Mouse (Mus musculus) lung, embryonic 16.5 days (tissue): ENCODE data around the gene Synj2bp. TPM values are rescaled to one million over a fixed set of nuclear protein-coding genes. Genes with fewer than 3 reads are reported as not detected.
"Not testable (repeated sequence)": the region's sequence is repeated elsewhere in the genome, so short reads cannot be mapped to it uniquely, and the experiment has no call there.

Experiments
- ATAC-seq: fragments of 200-750 bp; cut with Nextera tagmentation; 2 replicates; pipeline ENCODE4 v1.8.0; 2017; ENCODE audit warnings: low read depth, mild to moderate bottlenecking, moderate library complexity
- H3K27ac ChIP-seq: fragments of 300-500 bp; sonication (generic); 2 replicates; pipeline ENCODE4 v1.5.1; 2014; ENCODE audit warnings: mild to moderate bottlenecking, control low read depth, low read length
- H3K27me3 ChIP-seq: fragments of 300-500 bp; sonication (generic); 2 replicates; pipeline ENCODE4 v1.6.1; 2014; ENCODE audit warnings: low read depth, low read length, mixed read lengths; ENCODE audit not compliant: control insufficient read depth, insufficient read depth
- H3K36me3 ChIP-seq: fragments of 300-500 bp; sonication (generic); 2 replicates; pipeline ENCODE4 v1.6.1; 2014; ENCODE audit warnings: low read length; ENCODE audit not compliant: control insufficient read depth, insufficient read depth
- H3K4me1 ChIP-seq: fragments of 300-500 bp; sonication (generic); replicated peaks from 2 replicates; pipeline ENCODE4 v1.6.1; 2014; ENCODE audit warnings: low read length, mixed read lengths; ENCODE audit not compliant: control insufficient read depth, insufficient read depth
- H3K4me2 ChIP-seq: fragments of 300-500 bp; sonication (generic); 2 replicates; pipeline ENCODE4 v1.6.1; 2014; ENCODE audit warnings: low read depth, low read length, control low read depth
- H3K4me3 ChIP-seq: fragments of 300-500 bp; sonication (generic); 2 replicates; pipeline ENCODE4 v1.5.1; 2014; ENCODE audit warnings: mild to moderate bottlenecking, low read length, control low read depth
- H3K9ac ChIP-seq: fragments of 300-500 bp; sonication (generic); 2 replicates; pipeline ENCODE4 v1.6.1; 2014; ENCODE audit warnings: low read length, control low read depth
- H3K9me3 ChIP-seq: fragments of 300-500 bp; sonication (generic); 2 replicates; pipeline ENCODE4 v1.6.1; 2016; ENCODE audit warnings: low read length; ENCODE audit not compliant: control insufficient read depth
- WGBS: fragments of 180-500 bp; shearing (Covaris S2); extraction: QIAGEN DNeasy Blood & Tissue Kit; methylation state at CpG from one replicate; pipeline ENCODE4 v1.1.7; 2014; 5-methylcytosine and 5-hydroxymethylcytosine counted together
- polyA plus RNA-seq: library from polyadenylated mRNA; unstranded; fragments of >200 nt; fragmentation: Nextera tagmentation; extraction: Ambion mirVana; gene quantifications from 2 replicates; pipeline ENCODE4 v1.2.1, GENCODE M21; 2015

The Synj2bp gene
- polyA plus RNA-seq: 34.6 and 41.6 TPM in 2 replicates

GRCm38 (mm10) chr12:81532316-81533028 is at the start of gene Synj2bp, which contains the start of gene Gm20498:
TSS of gene Synj2bp (minus strand) at chr12:81532911.
TSS of gene Gm20498 (minus strand) at chr12:81532905.
- Histone ChIP-seq H3K4me1 (no peaks in the 10 kb centered on the region; the same call in 1 of the 2 replicates), H3K4me2 (peak within 1 kb of the TSS; percentile 66), H3K9ac (peak within 1 kb of the TSS; percentile 90), H3K36me3 (no peaks in the 10 kb centered on the region), H3K9me3 (no peaks in the 10 kb centered on the region), H3K4me3 (peak within 1 kb of the TSS; percentile 93), H3K27ac (peak within 1 kb of the TSS; percentile 66), H3K27me3 (no peaks in the 10 kb centered on the region)
- ATAC-seq: peak; percentile 97
- WGBS: under 1% methylated on average over 45 of the region's 46 CpGs

DNA sequence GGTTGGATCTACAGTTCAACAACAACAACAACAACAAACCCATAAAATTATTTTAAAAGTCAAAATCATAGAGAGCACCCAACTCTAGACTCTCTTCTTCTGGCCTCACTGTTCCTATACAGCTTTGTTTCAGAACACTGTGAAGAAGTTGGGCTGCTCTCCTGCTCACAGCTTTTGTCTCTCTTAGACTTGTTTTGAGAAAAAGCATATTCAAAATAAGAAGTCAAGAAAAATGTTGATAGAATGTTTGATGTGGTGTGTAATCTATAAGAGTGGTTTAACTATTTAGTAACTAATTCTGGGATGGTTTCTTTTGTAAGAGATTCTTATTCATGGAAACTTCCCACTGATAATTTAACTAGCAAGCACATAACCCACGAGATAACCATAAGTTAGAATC is 35.7 kb upstream of the Synj2bp start, which contains the start of gene Adam21:
Gene Adam21, minus strand, starts transcription at position 101 of the 400 bp plus-strand sequence.
- WGBS: 89% methylated on average over 1 of the region's 1 CpGs
- no peaks in the 10 kb centered on the region for H3K4me1 ChIP-seq

GRCm38 (mm10) chr12:81567931-81568330 is 35.2 kb upstream of the Synj2bp start:
- H3K27me3 ChIP-seq: no peaks in the 10 kb centered on the region
- H3K27ac ChIP-seq: no peak overlapping the region
- no peak overlapping the region for H3K4me2 ChIP-seq
- no peaks in the 10 kb centered on the region for H3K9me3 ChIP-seq
- no peak overlapping the region for H3K4me3 ChIP-seq
- peaks cover 8% of the 10 kb centered on the region for H3K36me3 ChIP-seq
- no peaks in the 10 kb centered on the region for H3K4me1 ChIP-seq
- 82% methylated on average over 5 of the region's 5 CpGs for WGBS
- no peak for ATAC-seq
- no peak overlapping the region for H3K9ac ChIP-seq

More for the DNA sequence above, 35.7 kb upstream of the Synj2bp start, which contains the start of gene Adam21:
- ATAC-seq: no peak
- Histone ChIP-seq H3K9ac (no peak within 1 kb of the TSS), H3K36me3 (peaks cover 8% of the 10 kb centered on the region), H3K27ac (no peak within 1 kb of the TSS), H3K9me3 (no peaks in the 10 kb centered on the region), H3K4me2 (no peak within 1 kb of the TSS), H3K4me3 (no peak within 1 kb of the TSS), H3K27me3 (no peaks in the 10 kb centered on the region)

- no peaks in the 10 kb centered on the region for H3K36me3 ChIP-seq
- H3K4me3 ChIP-seq: no peak overlapping the region
- no peaks in the 10 kb centered on the region for H3K27me3 ChIP-seq
- H3K27ac ChIP-seq: no peak overlapping the region
- no peak overlapping the region for H3K4me2 ChIP-seq
- ATAC-seq: no peak
- no peaks in the 10 kb centered on the region for H3K9me3 ChIP-seq
- WGBS: 91% methylated on average over 3 of the region's 3 CpGs
- no peaks in the 10 kb centered on the region for H3K4me1 ChIP-seq
- H3K9ac ChIP-seq: no peak overlapping the region
Measured at GRCm38 (mm10) chr12:81564173-81564572, 31.5 kb upstream of the Synj2bp start.

DNA sequence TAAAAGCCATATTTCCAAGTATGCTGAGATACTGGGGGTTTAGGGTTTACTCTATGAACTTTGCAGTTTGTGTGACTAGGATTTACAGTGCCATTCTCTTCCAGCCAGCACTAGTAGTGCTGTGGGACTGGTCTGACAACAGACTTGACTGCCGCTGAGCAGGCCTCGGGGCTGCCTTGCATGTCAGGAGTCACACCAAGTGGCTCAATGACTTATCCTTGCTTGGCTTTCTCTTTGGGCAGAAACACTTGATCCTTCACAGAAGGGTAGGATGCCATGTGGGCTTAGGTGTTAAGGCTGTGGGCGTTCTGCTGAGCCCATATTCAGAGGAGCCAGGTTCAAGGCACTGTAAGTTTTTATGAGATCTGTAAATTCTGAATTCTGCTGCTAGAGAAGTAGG is 16.6 kb upstream of the Synj2bp start:
- H3K9ac ChIP-seq: no peak overlapping the region
- H3K36me3 ChIP-seq: no peaks in the 10 kb centered on the region
- no peaks in the 10 kb centered on the region for H3K27me3 ChIP-seq
- H3K4me3 ChIP-seq: no peak overlapping the region
- ATAC-seq: no peak
- no peak overlapping the region for H3K27ac ChIP-seq
- no peaks in the 10 kb centered on the region for H3K9me3 ChIP-seq
- WGBS: 85% methylated on average over 3 of the region's 3 CpGs
- H3K4me2 ChIP-seq: no peak overlapping the region
- H3K4me1 ChIP-seq: no peaks in the 10 kb centered on the region

GRCm38 (mm10) chr12:81547163-81547562 is 14.5 kb upstream of the Synj2bp start:
- Histone ChIP-seq H3K9me3 (no peaks in the 10 kb centered on the region), H3K4me1 (no peaks in the 10 kb centered on the region), H3K27me3 (no peaks in the 10 kb centered on the region), H3K4me3 (no peak overlapping the region), H3K27ac (no peak overlapping the region), H3K36me3 (no peaks in the 10 kb centered on the region), H3K4me2 (no peak overlapping the region), H3K9ac (no peak overlapping the region)
- ATAC-seq: no peak
- 57% methylated on average over 4 of the region's 4 CpGs for WGBS

DNA sequence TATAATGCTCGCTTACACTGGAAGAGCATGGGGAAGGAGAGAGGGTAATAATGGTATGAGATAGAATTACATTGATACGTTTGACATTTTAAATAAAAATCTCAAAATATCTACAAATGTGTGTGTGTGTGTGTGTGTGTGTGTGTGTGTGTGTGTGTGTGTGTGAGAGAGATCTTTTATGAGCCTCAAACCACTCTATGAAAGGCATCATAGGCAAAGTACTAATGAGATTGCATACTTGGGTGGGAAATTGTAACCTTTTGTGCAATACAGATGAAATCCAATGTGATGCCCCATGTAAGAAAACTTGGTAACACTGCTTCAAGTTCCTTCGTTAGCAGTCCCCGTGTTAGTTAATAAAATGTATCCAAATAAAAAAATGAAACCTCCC is 313 bp upstream of the Synj2bp start:
- ATAC-seq: no peak
- Histone ChIP-seq H3K27ac (no peak overlapping the region), H3K9ac (peak overlapping the region; percentile 90), H3K9me3 (no peaks in the 10 kb centered on the region), H3K4me1 (no peaks in the 10 kb centered on the region; the same call in 1 of the 2 replicates), H3K4me2 (peak overlapping the region; percentile 66), H3K36me3 (no peaks in the 10 kb centered on the region), H3K27me3 (no peaks in the 10 kb centered on the region), H3K4me3 (peak overlapping the region; percentile 93)
- 30% methylated on average over 4 of the region's 4 CpGs for WGBS

DNA sequence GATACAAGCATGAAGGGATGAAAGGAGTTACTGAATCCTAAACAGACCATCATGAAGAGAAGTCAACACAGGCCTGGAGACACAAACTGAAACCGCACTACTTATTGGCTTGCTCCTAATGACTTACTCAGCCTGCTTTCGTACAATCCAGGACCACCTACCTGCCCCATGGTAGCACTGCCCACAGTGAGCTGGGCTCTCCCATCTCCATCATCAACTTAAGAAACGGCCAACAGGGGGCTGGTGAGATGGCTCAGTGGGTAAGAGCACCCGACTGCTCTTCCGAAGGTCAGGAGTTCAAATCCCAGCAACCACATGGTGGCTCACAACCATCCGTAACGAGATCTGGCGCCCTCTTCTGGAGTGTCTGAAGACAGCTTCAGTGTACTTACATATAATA is 2.1 kb downstream of the Synj2bp start:
- not testable (repeated sequence) for ATAC-seq, H3K27me3 ChIP-seq, H3K27ac ChIP-seq, H3K9ac ChIP-seq, H3K4me2 ChIP-seq, H3K9me3 ChIP-seq, H3K36me3 ChIP-seq, H3K4me1 ChIP-seq, H3K4me3 ChIP-seq
- WGBS: 81% methylated on average over 5 of the region's 8 CpGs

DNA sequence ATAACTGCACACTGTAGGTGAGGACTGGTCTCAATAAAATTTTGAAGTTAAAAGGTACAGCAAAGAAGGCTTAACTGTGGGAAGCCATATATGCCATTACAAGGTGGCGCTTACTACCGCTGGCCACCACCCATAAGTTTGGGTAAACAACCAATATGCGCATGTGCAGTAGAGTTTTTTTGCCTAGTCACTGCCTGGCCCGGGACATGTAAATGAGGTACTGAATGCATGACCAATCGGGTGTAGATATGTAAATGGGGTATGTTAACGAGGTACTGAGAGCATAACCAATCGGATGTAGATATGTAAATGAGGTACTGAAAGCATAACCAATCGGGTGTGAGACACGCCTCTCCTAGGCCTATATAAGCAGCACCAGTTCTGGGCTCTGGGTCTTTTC is 35.8 kb downstream of the Synj2bp start:
- 97% methylated on average over 9 of the region's 9 CpGs for WGBS
- not testable (repeated sequence) for H3K4me2 ChIP-seq, H3K4me1 ChIP-seq, H3K27ac ChIP-seq, ATAC-seq, H3K27me3 ChIP-seq, H3K9me3 ChIP-seq, H3K9ac ChIP-seq, H3K36me3 ChIP-seq, H3K4me3 ChIP-seq
